Mouse (Mus musculus) brain, embryonic 14.5 days (tissue): Measurements from ENCODE around the gene Frzb.

Experiments used
- CTCF ChIP-seq: fragments of 200-500 bp; IDR thresholded peaks from 2 replicates; pipeline ENCODE4 v1.5.1; 2012; ENCODE audit warnings: inconsistent platforms, mild to moderate bottlenecking, moderate library complexity, borderline replicate concordance; ENCODE audit not compliant: insufficient read depth, insufficient read length; ENCODE audit errors: extremely low read depth
- POLR2A ChIP-seq: fragments of 200-500 bp; IDR thresholded peaks from 2 replicates; pipeline ENCODE4 v1.6.1; 2012; ENCODE audit warnings: mild to moderate bottlenecking, inconsistent platforms, borderline replicate concordance; ENCODE audit not compliant: poor library complexity, insufficient read depth, insufficient read length, severe bottlenecking; ENCODE audit errors: extremely low read depth

GRCm38 (mm10) chr2:80379848-80380247 lies 67.6 kb downstream of the Frzb start:
- TF ChIP-seq CTCF: no peak
- TF ChIP-seq POLR2A: no peak
